28 mouse cellular contexts compared by ENCODE assay signal in the genomic region with DNA sequence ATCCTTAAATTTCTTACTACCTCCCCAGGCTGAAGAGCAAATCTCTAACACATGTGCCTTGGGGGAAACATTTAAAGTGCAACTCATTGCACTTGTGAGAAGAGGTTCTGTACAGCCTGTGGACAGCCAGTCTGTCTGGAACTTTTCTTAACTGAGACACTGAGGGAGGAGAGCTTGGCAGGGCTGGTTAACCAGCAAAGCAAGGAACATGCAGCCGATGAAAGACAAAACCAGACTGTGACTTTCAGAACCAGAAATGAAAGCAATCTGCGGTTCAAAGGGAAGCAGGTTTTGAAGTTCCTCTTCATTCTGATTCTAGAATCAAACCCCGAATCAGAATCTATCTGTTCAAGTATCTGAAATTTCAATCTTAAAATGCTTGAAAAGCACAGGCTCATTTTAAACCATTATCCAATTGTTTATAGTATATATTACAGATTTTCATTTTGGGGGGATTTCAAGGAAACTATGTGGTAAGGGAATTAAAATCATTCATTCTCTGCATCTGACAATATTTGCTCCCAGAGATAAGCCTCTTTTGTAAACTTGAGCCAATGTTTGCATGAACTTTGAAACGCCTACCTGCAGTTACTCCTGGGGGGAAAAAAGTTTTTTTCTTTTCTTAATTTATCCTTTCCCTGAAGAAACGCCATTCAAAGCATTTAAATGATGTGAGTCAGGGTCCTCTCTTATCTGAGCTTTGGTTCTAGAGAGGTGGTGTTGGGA. TPM values are rescaled to one million over a fixed set of nuclear protein-coding genes. Genes with fewer than 3 reads are reported as not detected.
DNase-seq lines count a peak whose midpoint lies in the region; ATAC-seq and TF ChIP-seq lines count a peak whose summit lies in the region.
"Had no signal": no experiment of that assay in that cellular context is flagged by ENCODE, and none has a peak within 500 bp of the region (broad histone marks: within the 10 kb centered on the region; RNA-seq: fewer than 3 reads in every experiment).

No protein-coding gene starts in this region.

- H3K36me3 ChIP-seq in stomach, embryonic 16.5 days (ENCODE audit: control insufficient read depth, insufficient read depth, low read length) = no peaks in the 10 kb centered on the region
- no peaks in the 10 kb centered on the region for H3K36me3 ChIP-seq in stomach, postnatal 0 days (ENCODE audit: control insufficient read depth, insufficient read depth, low read length)
- no peaks in the 10 kb centered on the region for H3K36me3 ChIP-seq in liver, postnatal 0 days (replicated peaks; ENCODE audit: insufficient read depth, low read length)
- H3K36me3 ChIP-seq in midbrain, embryonic 10.5 days = no peaks in the 10 kb centered on the region
- H3K36me3 ChIP-seq in hindbrain, postnatal 0 days (ENCODE audit: insufficient read depth, low read length) = no peaks in the 10 kb centered on the region
- H3K36me3 ChIP-seq: embryonic facial prominence, embryonic 10.5 days; embryonic facial prominence, embryonic 15.5 days; forebrain, embryonic 12.5 days; limb, embryonic 13.5 days; stomach, embryonic 15.5 days had no signal

- TF ChIP-seq CTCF in stomach, postnatal 0 days (IDR thresholded peaks at IDR 0.05; ENCODE audit: low read depth) = no peak
- no peak for TF ChIP-seq CTCF in bone marrow macrophage, adult 2 months (IDR thresholded peaks at IDR 0.05; ENCODE audit: low read depth, low read length)
- TF ChIP-seq CTCF in liver, postnatal 0 days (IDR thresholded peaks at IDR 0.05; ENCODE audit: low read depth) = no peak
- TF ChIP-seq CTCF in hindbrain, postnatal 0 days (IDR thresholded peaks at IDR 0.05; ENCODE audit: low read depth) = no peak

- H3K4me3 ChIP-seq in stomach, embryonic 16.5 days (replicated peaks; ENCODE audit: low read length) = no peak overlapping the region
- H3K4me3 ChIP-seq in stomach, postnatal 0 days (ENCODE audit: low read depth, low read length) = no peak overlapping the region
- H3K4me3 ChIP-seq in bone marrow macrophage, adult 2 months (ENCODE audit: insufficient read depth, low read length) = no peak overlapping the region
- H3K4me3 ChIP-seq in liver, postnatal 0 days (ENCODE audit: low read depth, low read length) = no peak overlapping the region
- no peak overlapping the region for H3K4me3 ChIP-seq in midbrain, embryonic 10.5 days
- H3K4me3 ChIP-seq in hindbrain, postnatal 0 days (ENCODE audit: low read length) = no peak overlapping the region
- H3K4me3 ChIP-seq: embryonic facial prominence, embryonic 10.5 days; embryonic facial prominence, embryonic 15.5 days; forebrain, embryonic 12.5 days; limb, embryonic 13.5 days; myocyte; stomach, embryonic 15.5 days had no signal

- no peak overlapping the region for H3K9ac ChIP-seq in stomach, embryonic 16.5 days (ENCODE audit: low read length)
- H3K9ac ChIP-seq in stomach, postnatal 0 days (ENCODE audit: low read length) = no peak overlapping the region
- H3K9ac ChIP-seq in liver, postnatal 0 days (replicated peaks) = no peak overlapping the region
- no peak overlapping the region for H3K9ac ChIP-seq in hindbrain, postnatal 0 days (replicated peaks; ENCODE audit: low read length)
- H3K9ac ChIP-seq: embryonic facial prominence, embryonic 15.5 days; forebrain, embryonic 12.5 days; forebrain, postnatal 0 days; limb, embryonic 13.5 days; stomach, embryonic 15.5 days had no signal

- DNase-seq in stomach, postnatal 0 days (ENCODE audit: low spot score) = no peak
- DNase-seq in liver, postnatal 0 days = no peak
- DNase-seq in midbrain, embryonic 10.5 days (ENCODE audit: low spot score) = no peak
- DNase-seq in right cerebral cortex, postnatal 36 days (ENCODE audit: low spot score in 2 of 2) = no peak
- no peak for DNase-seq in hindbrain, postnatal 0 days (ENCODE audit: low spot score)
- DNase-seq: adrenal gland, postnatal 25 days; B cell, adult 2 months; cerebellum, adult 2 months; cerebellum, postnatal 14 days; forebrain, postnatal 0 days; heart, postnatal 14 days; kidney, adult 8-10 months; lung, adult 2 months; lung, postnatal 10 days; thymus, adult 18-20 months; thymus, postnatal 25 days had no signal

- H3K27me3 ChIP-seq in stomach, embryonic 16.5 days (ENCODE audit: control insufficient read depth, insufficient read depth, low read length) = no peaks in the 10 kb centered on the region
- no peaks in the 10 kb centered on the region for H3K27me3 ChIP-seq in stomach, postnatal 0 days (ENCODE audit: control insufficient read depth, insufficient read depth, low read length)
- H3K27me3 ChIP-seq in liver, postnatal 0 days (ENCODE audit: insufficient read depth, low read length) = no peaks in the 10 kb centered on the region
- H3K27me3 ChIP-seq in midbrain, embryonic 10.5 days (ENCODE audit: low read depth, poor library complexity, severe bottlenecking) = no peaks in the 10 kb centered on the region
- H3K27me3 ChIP-seq in hindbrain, postnatal 0 days (ENCODE audit: insufficient read depth, low read length) = no peaks in the 10 kb centered on the region
- H3K27me3 ChIP-seq: embryonic facial prominence, embryonic 15.5 days; forebrain, embryonic 12.5 days; limb, embryonic 13.5 days; stomach, embryonic 15.5 days had no signal

- H3K9me3 ChIP-seq in stomach, embryonic 16.5 days (replicated peaks; ENCODE audit: control insufficient read depth, low read length) = no peaks in the 10 kb centered on the region
- no peaks in the 10 kb centered on the region for H3K9me3 ChIP-seq in stomach, postnatal 0 days (ENCODE audit: control insufficient read depth, low read length)
- no peaks in the 10 kb centered on the region for H3K9me3 ChIP-seq in liver, postnatal 0 days (ENCODE audit: low read length)
- no peaks in the 10 kb centered on the region for H3K9me3 ChIP-seq in midbrain, embryonic 10.5 days (replicated peaks)
- no peaks in the 10 kb centered on the region for H3K9me3 ChIP-seq in hindbrain, postnatal 0 days (ENCODE audit: low read length)
- H3K9me3 ChIP-seq: embryonic facial prominence, embryonic 10.5 days; embryonic facial prominence, embryonic 15.5 days; forebrain, embryonic 12.5 days; limb, embryonic 13.5 days; stomach, embryonic 15.5 days had no signal

- no peak for TF ChIP-seq EP300 in stomach, postnatal 0 days (optimal IDR thresholded peaks at IDR 0.05)
- no peak for TF ChIP-seq EP300 in liver, postnatal 0 days (IDR thresholded peaks at IDR 0.05; ENCODE audit: low read depth)

- TF ChIP-seq POLR2A in bone marrow macrophage, adult 2 months (IDR thresholded peaks at IDR 0.05; ENCODE audit: borderline replicate concordance, low read depth, low read length) = no peak

- peak overlapping the region; percentile 67 for H3K27ac ChIP-seq in stomach, embryonic 16.5 days (ENCODE audit: low read length)
- H3K27ac ChIP-seq in stomach, postnatal 0 days (replicated peaks) = no peak overlapping the region
- H3K27ac ChIP-seq in bone marrow macrophage, adult 2 months (ENCODE audit: insufficient read depth, low read depth, low read length) = 0 out of 2 replicates have a peak overlapping the region, but pooled peaks have one; percentile 23
- H3K27ac ChIP-seq in liver, postnatal 0 days (ENCODE audit: low read depth) = 0 out of 2 replicates have a peak overlapping the region, but pooled peaks have one; percentile 11
- H3K27ac ChIP-seq in midbrain, embryonic 10.5 days (replicated peaks) = no peak overlapping the region
- no peak overlapping the region for H3K27ac ChIP-seq in hindbrain, postnatal 0 days
- H3K27ac ChIP-seq: embryonic facial prominence, embryonic 10.5 days; embryonic facial prominence, embryonic 15.5 days; forebrain, embryonic 12.5 days; kidney, postnatal 0 days; limb, embryonic 13.5 days; macrophage; stomach, embryonic 15.5 days had no signal

- peaks cover 7% of the 10 kb centered on the region; the same call in 1 of the 2 replicates for H3K4me1 ChIP-seq in stomach, embryonic 16.5 days (ENCODE audit: control insufficient read depth, insufficient read depth, low read length)
- H3K4me1 ChIP-seq in stomach, postnatal 0 days (replicated peaks; ENCODE audit: control insufficient read depth, insufficient read depth) = no peaks in the 10 kb centered on the region
- H3K4me1 ChIP-seq in bone marrow macrophage, adult 2 months (ENCODE audit: control insufficient read depth, insufficient read depth, low read length) = peaks cover 19% of the 10 kb centered on the region
- peaks cover 9% of the 10 kb centered on the region; the same call in 1 of the 2 replicates for H3K4me1 ChIP-seq in liver, postnatal 0 days (ENCODE audit: insufficient read depth)
- H3K4me1 ChIP-seq in midbrain, embryonic 10.5 days = peaks cover 7% of the 10 kb centered on the region; the same call in 1 of the 2 replicates
- no peaks in the 10 kb centered on the region for H3K4me1 ChIP-seq in hindbrain, postnatal 0 days (ENCODE audit: insufficient read depth, low read length)
- H3K4me1 ChIP-seq: embryonic facial prominence, embryonic 15.5 days had no signal

- no peak for ATAC-seq in stomach, embryonic 16.5 days (ENCODE audit: insufficient read depth, low FRiP score)
- no peak for ATAC-seq in stomach, postnatal 0 days (ENCODE audit: low FRiP score, low TSS enrichment)
- peak; percentile 45; the same call in 1 of the 2 replicates for ATAC-seq in liver, postnatal 0 days
- ATAC-seq in hindbrain, postnatal 0 days = no peak
- ATAC-seq: forebrain, postnatal 0 days; hindbrain, embryonic 16.5 days had no signal

- no peak overlapping the region for H3K4me2 ChIP-seq in stomach, embryonic 16.5 days (ENCODE audit: low read depth, low read length)
- no peak overlapping the region for H3K4me2 ChIP-seq in stomach, postnatal 0 days (replicated peaks; ENCODE audit: low read depth)
- H3K4me2 ChIP-seq in liver, postnatal 0 days (ENCODE audit: low read depth, low read length) = no peak overlapping the region
- no peak overlapping the region for H3K4me2 ChIP-seq in hindbrain, postnatal 0 days (ENCODE audit: low read depth, low read length)
- H3K4me2 ChIP-seq: embryonic facial prominence, embryonic 15.5 days; forebrain, embryonic 12.5 days; limb, embryonic 13.5 days; midbrain, embryonic 11.5 days; stomach, embryonic 15.5 days had no signal

- WGBS in stomach, embryonic 16.5 days = 45% methylated on average over 5 of the region's 5 CpGs
- 40% methylated on average over 5 of the region's 5 CpGs for WGBS in stomach, postnatal 0 days
- 51% methylated on average over 5 of the region's 5 CpGs for WGBS in liver, postnatal 0 days (ENCODE audit: insufficient replicate concordance)
- 83% methylated on average over 5 of the region's 5 CpGs for WGBS in midbrain, embryonic 10.5 days
- WGBS in hindbrain, postnatal 0 days = 84% methylated on average over 5 of the region's 5 CpGs

RNA-seq across cellular contexts. Expression of a gene that starts 14.9 kb away (rescaled TPM):
- 33.2 and 49.8 TPM in 2 replicates for polyA plus RNA-seq in stomach, embryonic 16.5 days (2015; fragmentation: Nextera tagmentation; extraction: Ambion mirVana)
- 114 and 117 TPM in 2 replicates for polyA plus RNA-seq in stomach, postnatal 0 days (2015; fragmentation: Nextera tagmentation; extraction: Ambion mirVana)
- polyA plus RNA-seq in bone marrow macrophage, adult 2 months (2012; ENCODE audit: insufficient read depth, insufficient read length, missing spikeins) = 17.7 and 20.0 TPM in 2 replicates
- polyA plus RNA-seq in liver, postnatal 0 days (2015; fragmentation: Nextera tagmentation; extraction: Ambion mirVana) = 21.2 and 22.2 TPM in 2 replicates
- 8.5 and 11.0 TPM in 2 replicates for polyA plus RNA-seq in midbrain, embryonic 10.5 days (2016; fragmentation: Nextera tagmentation; extraction: Ambion mirVana)
- 9.0 and 11.9 TPM in 2 replicates for total RNA-seq in hindbrain, postnatal 0 days (2014; rRNA removed)
- 7.1 and 10.0 TPM in 2 replicates for polyA plus RNA-seq in hindbrain, postnatal 0 days (2015; fragmentation: Nextera tagmentation; extraction: Ambion mirVana)

Comparison
In these comparisons a context has a peak if more than half of its experiments do, and no peak if none do; other contexts are left out.
1. H3K27ac ChIP-seq: peak in stomach, embryonic 16.5 days (single experiment), bone marrow macrophage, adult 2 months (single experiment) and liver, postnatal 0 days (single experiment); none in stomach, postnatal 0 days (single experiment), midbrain, embryonic 10.5 days (single experiment) and hindbrain, postnatal 0 days (single experiment).